Mouse (Mus musculus): ENCODE results near the gene Grin3b.

DNA sequence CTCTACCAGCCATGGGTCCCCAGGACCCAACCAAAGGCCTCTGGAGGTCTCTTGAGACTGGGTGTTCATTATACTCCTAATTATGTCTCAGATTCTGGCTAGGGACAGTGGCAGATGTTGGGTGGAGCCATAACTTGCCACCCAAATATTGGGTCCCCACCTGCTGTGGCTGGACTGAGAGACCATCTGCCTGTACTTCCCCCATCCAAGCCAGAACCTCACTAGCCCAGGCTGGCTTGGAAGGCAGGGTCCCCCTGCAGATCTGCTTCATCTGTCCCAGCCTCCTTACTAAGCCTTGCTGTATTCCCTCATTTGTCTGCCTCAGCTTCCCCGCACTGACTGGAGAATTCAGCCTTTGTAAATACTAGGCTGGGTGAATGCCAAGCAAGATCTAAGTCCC is 2.3 kb upstream of the Grin3b start:
- no peak for TF ChIP-seq CTCF (IDR thresholded peaks at IDR 0.05; ENCODE audit: insufficient read depth, low read length)
- TF ChIP-seq POLR2A (IDR thresholded peaks at IDR 0.05; ENCODE audit: borderline replicate concordance, extremely low read depth, low read depth, low read length): no peak
